Mouse (Mus musculus) gastrocnemius, adult 18-20 months (tissue): ENCODE measurements around the gene Rtf1. TPM values are rescaled to one million over a fixed set of nuclear protein-coding genes. Genes with fewer than 3 reads are reported as not detected.

Experiments
- DNase-seq: peaks from one replicate; pipeline ENCODE4 v3.0.0; 2021; ENCODE audit warnings: low spot score
- total RNA-seq, 2 experiments: library from RNA; stranded (reverse); gene quantifications; 2 replicates each; pipeline ENCODE4 v1.2.3; 2021

Gene Rtf1
- total RNA-seq, 2 experiments from 2014 or later = 28.0 to 28.8 TPM

- no peak for DNase-seq
These were observed 53.0 kb downstream of the Rtf1 start for GRCm38 (mm10) chr2:119727762-119728416.

- no peak for DNase-seq
These were observed 55.9 kb downstream of the Rtf1 start for GRCm38 (mm10) chr2:119730735-119731134.

GRCm38 (mm10) chr2:119737124-119737523, 62.3 kb downstream of the Rtf1 start:
- no peak for DNase-seq

- no peak for DNase-seq
These were observed 65.7 kb downstream of the Rtf1 start for GRCm38 (mm10) chr2:119740567-119740966.

GRCm38 (mm10) chr2:119741581-119742411, 66.9 kb downstream of the Rtf1 start, which contains the start of gene Itpka:
Gene Itpka, plus strand, starts transcription at chr2:119742337.
- no peak for DNase-seq

- DNase-seq = no peak
These were observed 67.8 kb downstream of the Rtf1 start for GRCm38 (mm10) chr2:119742461-119743175.

GRCm38 (mm10) chr2:119743176-119743807, 68.4 kb downstream of the Rtf1 start:
- DNase-seq = no peak

- no peak for DNase-seq
These were observed 68.9 kb downstream of the Rtf1 start for GRCm38 (mm10) chr2:119743808-119744162.

- DNase-seq = no peak
These were observed 69.6 kb downstream of the Rtf1 start for GRCm38 (mm10) chr2:119744163-119745111.

- no peak for DNase-seq
These were observed 70.4 kb downstream of the Rtf1 start for GRCm38 (mm10) chr2:119745281-119745680.

GRCm38 (mm10) chr2:119747554-119747953, 72.7 kb downstream of the Rtf1 start:
- no peak for DNase-seq

- no peak for DNase-seq
These were observed 74.4 kb downstream of the Rtf1 start for GRCm38 (mm10) chr2:119749260-119749659.

GRCm38 (mm10) chr2:119757601-119758100, 82.8 kb downstream of the Rtf1 start:
- no peak for DNase-seq

GRCm38 (mm10) chr2:119758101-119758843, 83.4 kb downstream of the Rtf1 start:
- DNase-seq = no peak

GRCm38 (mm10) chr2:119758844-119759835, 84.3 kb downstream of the Rtf1 start:
- DNase-seq = no peak

- no peak for DNase-seq
These were observed 85.4 kb downstream of the Rtf1 start, which contains the start of gene Ltk for GRCm38 (mm10) chr2:119760251-119760650. Gene Ltk, minus strand, starts transcription at chr2:119760431.

GRCm38 (mm10) chr2:119762276-119762675, 87.4 kb downstream of the Rtf1 start:
- no peak for DNase-seq

- DNase-seq = no peak
These were observed 89.1 kb downstream of the Rtf1 start for GRCm38 (mm10) chr2:119763924-119764323.
